Mouse (Mus musculus) left cerebral cortex, adult 18-20 months (tissue): ENCODE measurements at regions not wholly inside any gene's neighbourhood (a gene's known extent, or its start where the extent isn't known, plus 50 kb on each side); places are given as distances from the start of the nearest gene placed in this dataset.
"Not testable (repeated sequence)": the region's sequence is repeated elsewhere in the genome, so short reads cannot be mapped to it uniquely, and the experiment has no call there.

Source experiments
- DNase-seq, 2 experiments: peaks; one replicate each; pipeline ENCODE4 v3.0.0; 2021 to 2022; ENCODE audit warnings: low spot score in 2 of 2, mixed read lengths in 1 of 2

GRCm38 (mm10) chr10:14333344-14333743 lies 212.1 kb downstream of the Adgrg6 start:
- DNase-seq: no peak

GRCm38 (mm10) chr10:14332688-14333117 lies 212.8 kb downstream of the Adgrg6 start:
- peak; percentile 13 to 30 for DNase-seq

DNA sequence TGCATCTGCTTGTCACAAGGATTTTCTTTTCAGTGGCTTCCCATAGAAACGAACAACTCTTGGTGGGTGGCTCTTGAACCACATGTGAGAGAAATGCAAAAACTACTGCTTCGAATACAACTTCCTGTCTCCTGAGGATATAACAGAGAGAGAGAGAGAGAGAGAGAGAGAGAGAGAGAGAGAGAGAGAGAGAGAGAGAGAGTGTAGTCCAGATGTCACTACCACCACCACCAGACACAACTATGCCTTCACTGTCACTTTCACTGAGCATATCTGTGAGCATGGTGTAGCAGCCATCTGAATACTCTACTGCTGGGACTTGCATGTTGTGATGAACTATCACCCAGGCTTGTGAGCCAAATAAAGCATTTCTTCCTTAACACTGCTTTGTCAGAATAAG lies 216.6 kb downstream of the Adgrg6 start:
- DNase-seq: no peak

- no peak for DNase-seq
Observed at GRCm38 (mm10) chr10:14326229-14326628, 219.2 kb downstream of the Adgrg6 start.

GRCm38 (mm10) chr10:14321503-14321902 lies 224.0 kb downstream of the Adgrg6 start:
- DNase-seq: peak; percentile 86 to 94

DNA sequence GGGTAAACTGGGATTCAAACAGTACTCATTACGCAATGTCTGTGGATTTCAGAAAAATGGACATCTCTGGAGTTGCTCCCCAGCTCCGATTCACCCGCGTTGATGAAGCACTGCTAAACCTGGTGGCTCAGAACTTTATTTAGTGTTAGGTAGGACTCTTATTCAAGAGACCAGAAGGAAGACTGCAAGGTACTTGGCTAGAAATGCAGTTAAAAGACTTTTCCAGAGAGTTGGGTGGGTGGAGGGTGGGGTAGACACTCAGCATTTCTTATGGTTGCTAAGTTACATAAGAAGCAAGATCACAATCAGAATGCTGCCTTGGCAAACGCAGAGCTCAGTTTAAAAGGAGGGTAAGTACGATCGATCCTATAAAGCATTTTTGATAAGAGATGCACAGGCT lies 230.2 kb downstream of the Adgrg6 start:
- peak; percentile 12 to 15 for DNase-seq

DNA sequence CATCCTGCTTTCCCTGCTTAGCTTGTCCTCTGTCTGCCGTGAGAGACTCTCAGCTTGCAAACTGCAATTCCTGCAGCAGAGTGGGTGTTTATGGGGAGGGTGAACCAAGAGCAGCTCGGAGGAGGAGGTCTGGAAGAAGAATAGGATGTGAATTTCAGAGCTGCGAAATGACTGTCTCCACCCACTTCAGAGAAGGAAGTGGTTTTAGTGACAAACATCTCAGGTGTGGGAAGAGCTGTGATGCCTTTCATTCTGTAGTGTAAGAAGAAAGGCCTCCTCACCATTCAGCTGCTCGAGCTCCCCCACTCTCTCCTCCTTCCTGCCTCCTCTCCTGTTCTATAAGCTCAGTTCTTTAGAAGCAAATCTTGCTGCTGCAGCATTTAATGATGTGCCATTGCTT lies 230.9 kb downstream of the Adgrg6 start:
- DNase-seq: peak; percentile 54 to 71

DNA sequence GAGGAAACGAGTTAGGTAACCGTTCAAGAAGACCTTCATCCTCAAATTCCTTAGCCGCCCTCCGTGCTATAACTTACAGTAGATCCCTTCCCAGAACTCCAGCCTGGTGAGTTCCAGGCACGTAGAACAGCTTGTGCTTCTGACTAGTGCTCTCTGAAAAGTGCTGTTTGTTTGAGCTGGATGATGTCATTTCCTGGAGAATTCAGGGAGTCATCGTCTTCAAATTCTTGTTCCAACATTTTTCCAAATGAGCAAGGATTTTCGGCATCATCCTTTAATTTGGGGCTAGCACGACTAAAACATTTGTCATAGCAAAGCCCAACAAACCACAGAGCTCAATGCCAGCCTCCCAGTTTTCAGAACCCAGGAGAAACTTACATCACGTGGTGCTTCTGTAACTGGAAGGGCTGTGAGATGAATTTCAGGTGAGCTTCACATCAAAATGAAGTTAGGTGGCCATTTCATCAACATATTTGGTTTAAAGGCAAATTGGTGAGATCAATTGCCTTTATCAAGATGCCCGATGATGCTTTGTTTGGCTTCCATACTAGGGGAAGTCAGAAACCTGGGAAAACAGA lies 231.4 kb downstream of the Adgrg6 start:
- DNase-seq: peak; percentile 19 to 29

GRCm38 (mm10) chr10:14312959-14313358 lies 232.5 kb downstream of the Adgrg6 start:
- DNase-seq: no peak

GRCm38 (mm10) chr10:14311962-14312361 lies 233.5 kb downstream of the Adgrg6 start:
- no peak for DNase-seq

- no peak for DNase-seq
Observed at GRCm38 (mm10) chr10:14306811-14307210, 238.6 kb downstream of the Adgrg6 start.

- DNase-seq: no peak
Observed at GRCm38 (mm10) chr10:14303476-14303875, 242.0 kb downstream of the Adgrg6 start.

DNA sequence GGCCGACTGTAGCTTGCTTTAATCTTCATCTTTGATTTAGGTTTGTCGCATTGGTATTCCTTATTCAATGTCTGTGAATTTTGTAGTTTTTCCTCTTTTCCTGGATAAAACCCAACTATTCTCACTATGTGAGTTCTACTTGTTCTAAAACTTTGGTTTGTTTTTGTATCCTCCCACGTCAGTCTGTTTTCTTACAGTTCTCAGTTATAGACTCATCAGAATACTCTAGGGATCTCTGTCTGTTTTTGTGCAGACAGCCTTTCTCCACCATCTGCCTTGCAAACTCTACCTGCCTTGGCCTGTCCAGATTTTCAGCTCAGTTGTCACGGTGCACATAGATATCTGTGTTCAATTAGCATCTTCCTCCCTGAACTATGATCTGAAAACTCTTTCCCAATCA lies 249.3 kb downstream of the Adgrg6 start:
- DNase-seq: peak in 1 of 2 experiments; percentile 16

DNA sequence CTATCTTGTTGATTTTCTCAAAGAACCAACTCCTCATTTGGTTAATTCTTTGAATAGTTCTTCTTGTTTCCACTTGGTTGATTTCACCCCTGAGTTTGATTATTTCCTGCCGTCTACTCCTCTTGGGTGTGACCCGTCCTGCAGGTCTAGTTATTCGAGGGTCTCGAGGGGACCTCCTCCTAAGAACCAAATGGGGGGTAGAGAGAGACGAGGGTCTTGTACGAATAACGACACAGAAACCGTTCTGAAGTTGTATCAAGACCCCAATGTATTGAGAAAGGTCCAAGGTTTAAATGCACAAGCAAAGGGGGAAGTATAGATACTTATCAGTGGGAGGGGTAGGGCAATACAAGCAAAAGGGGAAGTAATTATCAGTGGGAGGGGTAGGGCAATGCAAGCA lies 252.8 kb downstream of the Adgrg6 start:
- not testable (repeated sequence) for DNase-seq

DNA sequence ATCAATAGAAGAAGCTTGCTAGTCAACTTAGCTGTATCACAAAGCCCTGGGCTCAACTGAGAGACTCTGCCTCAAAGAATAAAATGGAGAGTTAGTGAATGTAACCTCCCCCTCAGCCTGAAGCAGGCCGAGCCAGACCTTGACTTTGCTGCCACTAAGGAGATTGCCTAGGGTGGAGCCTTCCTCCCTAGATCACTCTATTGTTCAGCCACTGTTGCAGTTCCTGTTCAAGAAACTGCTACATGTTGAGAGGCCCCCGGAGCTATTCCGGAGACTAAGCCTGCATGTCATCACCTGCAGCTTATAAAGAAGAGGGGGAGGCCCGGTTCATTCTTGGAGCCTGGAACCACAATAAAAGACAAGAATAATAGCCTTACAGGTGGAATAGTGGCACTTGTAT lies 257.9 kb downstream of the Adgrg6 start:
- no peak for DNase-seq

DNA sequence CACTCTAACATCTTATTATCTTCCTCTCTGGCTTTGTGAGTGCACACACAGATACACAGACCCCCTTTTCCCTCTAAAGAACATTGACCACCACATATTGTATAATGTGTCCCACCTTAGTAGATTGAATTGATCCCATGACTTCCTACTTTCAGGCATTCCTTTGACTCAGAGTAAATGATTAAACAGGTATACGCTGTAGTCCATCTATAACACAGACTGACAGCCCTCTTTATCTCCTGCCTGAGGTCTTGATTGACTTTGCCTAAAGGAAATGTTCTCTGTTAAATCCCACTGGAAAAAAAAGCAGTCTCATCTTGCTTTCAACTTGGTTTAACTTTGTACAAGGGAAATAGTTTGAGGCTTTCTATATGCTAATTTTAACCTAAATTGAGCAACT lies 268.8 kb downstream of the Adgrg6 start:
- no peak for DNase-seq

DNA sequence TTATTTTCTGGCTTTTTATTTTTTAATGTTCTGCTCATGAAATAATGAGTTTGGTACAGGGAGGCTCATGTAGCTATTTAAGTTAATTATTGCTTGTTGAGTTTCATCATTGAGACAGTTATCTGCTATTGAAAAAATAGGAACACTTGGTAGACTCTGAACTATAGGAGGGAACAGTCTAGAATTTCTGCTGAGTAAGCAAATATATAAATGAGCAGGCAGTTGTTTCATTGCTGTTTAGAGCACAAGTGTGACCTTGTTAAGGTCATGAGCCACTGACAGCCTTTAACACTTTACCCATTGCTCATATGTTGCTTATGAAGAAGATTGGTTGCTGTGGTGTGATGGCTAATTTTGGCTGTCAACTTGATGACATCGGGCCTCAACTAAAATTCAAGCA lies 270.0 kb downstream of the Adgrg6 start:
- DNase-seq: no peak

GRCm38 (mm10) chr10:14270008-14270407 lies 275.5 kb downstream of the Adgrg6 start:
- no peak for DNase-seq

- peak in 1 of 2 experiments; percentile 24 for DNase-seq
Observed at GRCm38 (mm10) chr10:14267641-14268040, 277.8 kb downstream of the Adgrg6 start.

DNA sequence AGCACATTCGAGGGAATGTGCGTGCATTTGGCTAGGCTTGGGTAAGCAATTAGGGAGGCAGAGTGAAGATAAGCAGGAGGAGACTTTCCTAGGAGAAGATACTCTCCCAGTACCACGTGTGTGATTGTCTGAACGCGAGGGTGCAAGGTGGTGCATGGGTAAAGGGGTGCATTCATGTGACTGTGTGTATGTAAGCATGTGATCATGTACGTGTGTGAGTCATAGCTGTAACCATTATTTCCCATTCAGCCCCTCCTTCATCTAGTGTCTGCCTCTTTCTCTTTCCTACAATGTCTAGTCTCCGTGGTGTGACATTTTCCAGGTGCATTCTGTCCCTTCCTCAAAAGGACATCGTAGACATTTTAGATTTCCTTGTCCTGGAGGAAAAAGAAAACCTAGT lies 273.8 kb downstream of the Hivep2 start:
- DNase-seq: no peak

DNA sequence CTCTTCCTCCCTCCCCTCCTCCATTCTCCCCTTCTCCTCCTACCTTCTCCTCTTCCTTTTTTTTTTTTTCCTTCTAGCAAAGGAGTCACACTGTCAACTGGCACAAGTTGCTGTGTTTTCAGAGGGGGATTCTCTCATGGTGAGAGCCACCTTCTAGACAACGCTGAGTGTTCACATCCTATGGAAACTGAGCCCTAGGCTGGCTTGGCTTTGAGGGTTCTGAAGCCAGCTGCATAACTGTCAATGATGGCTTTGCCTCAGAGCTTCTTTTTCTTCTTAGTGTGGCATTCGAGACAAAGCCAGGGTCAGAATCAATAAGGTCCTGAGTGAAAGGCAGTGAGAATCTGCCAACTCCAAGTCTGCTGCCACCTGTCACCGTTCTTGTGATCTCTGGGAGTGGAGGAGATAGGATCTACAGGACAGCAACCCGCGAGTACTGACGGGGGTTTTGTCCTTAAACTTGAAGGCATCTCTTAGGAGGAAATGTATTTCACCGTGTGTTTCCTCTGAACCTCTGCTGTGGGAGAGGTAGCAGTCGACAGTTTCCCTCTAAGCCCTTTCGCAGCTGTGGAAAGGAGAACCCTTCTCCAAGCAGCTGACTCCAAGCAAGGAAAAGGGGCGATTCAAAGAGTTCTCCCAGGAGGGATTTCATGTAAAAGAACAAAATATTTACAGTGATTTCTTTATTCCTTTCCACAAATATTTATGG lies 269.2 kb downstream of the Hivep2 start:
- DNase-seq: no peak

DNA sequence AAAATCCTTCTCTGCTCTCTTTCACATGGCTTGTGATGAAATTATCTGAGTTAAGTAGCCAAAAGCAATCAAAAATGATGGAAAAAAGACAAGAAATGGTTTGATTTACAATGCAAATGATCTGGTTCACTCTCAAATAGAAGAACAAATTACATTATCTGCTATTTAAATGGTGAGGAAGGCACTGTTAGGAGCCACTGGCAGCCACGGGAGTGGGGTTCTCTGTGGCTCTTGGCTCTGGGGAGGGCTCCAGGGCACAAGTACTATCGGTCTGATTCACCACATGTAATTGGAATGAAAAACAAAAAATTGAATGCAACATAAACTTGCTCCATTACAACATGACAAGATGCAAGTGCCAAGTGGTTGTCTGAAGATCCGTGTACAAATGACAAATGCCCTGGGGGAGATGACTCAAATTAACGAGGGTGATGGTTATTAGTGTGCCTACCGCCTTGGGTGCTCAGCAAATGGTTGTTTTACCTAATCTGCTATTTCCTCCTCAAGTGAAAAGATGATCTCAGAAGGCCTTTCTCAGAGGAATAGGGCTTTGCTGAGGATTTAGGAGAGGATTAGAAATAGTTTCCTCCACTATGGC lies 268.2 kb downstream of the Hivep2 start:
- no peak for DNase-seq

DNA sequence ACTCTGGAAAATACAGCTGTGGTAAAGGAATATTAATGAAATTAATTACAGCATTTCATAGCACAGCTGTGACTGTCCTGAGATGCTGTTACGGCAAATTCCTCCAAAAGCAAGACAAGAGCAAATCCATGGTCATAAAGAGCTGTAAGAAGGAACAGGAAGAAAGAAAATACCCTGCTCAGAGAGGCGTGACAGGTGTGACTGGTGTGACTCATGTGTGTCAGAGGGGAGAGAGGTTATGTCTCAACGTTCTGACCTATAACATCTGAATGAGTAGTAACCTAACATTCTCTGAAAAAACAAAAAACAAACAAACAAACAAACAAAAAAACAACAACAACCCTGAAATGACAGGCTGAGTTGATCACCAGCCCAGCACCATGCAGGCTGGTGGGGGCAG lies 267.5 kb downstream of the Hivep2 start:
- DNase-seq: no peak
